Mouse (Mus musculus): ENCODE data around the gene Gucy2d.

GRCm38 (mm10) chr7:98430785-98431184 lies 9.4 kb upstream of the Gucy2d start:
- no peak for TF ChIP-seq POLR2A (IDR thresholded peaks at IDR 0.05; ENCODE audit: extremely low read depth, insufficient read depth, low read length)
- TF ChIP-seq CTCF (IDR thresholded peaks at IDR 0.05; ENCODE audit: extremely low read depth, insufficient read depth, low read length): peak; percentile 93

Measured in cortical plate, adult 2 months (tissue).